Mouse (Mus musculus) heart, embryonic 15.5 days (tissue): ENCODE results near the gene Serpina10. TPM values are rescaled to one million over a fixed set of nuclear protein-coding genes. Genes with fewer than 3 reads are reported as not detected.
"Not testable (repeated sequence)": the region's sequence is repeated elsewhere in the genome, so short reads cannot be mapped to it uniquely, and the experiment has no call there.

Experiments
- ATAC-seq: fragments of 200-750 bp; cut with Nextera tagmentation; replicated peaks from 2 replicates; pipeline ENCODE4 v1.8.0; 2017; ENCODE audit warnings: low read depth, moderate TSS enrichment; ENCODE audit not compliant: insufficient number of reproducible peaks, insufficient read depth, low FRiP score
- H3K27ac ChIP-seq: fragments of 300-500 bp; sonication (generic); 2 replicates; pipeline ENCODE4 v1.5.1; 2015; ENCODE audit warnings: mild to moderate bottlenecking, inconsistent platforms
- H3K27me3 ChIP-seq: fragments of 300-500 bp; sonication (generic); 2 replicates; pipeline ENCODE4 v1.6.1; 2015; ENCODE audit warnings: inconsistent platforms
- H3K36me3 ChIP-seq: fragments of 300-500 bp; sonication (generic); 2 replicates; pipeline ENCODE4 v1.6.1; 2015; ENCODE audit warnings: mild to moderate bottlenecking, inconsistent platforms
- H3K4me1 ChIP-seq: fragments of 300-500 bp; sonication (generic); replicated peaks from 2 replicates; pipeline ENCODE4 v1.6.1; 2015; ENCODE audit warnings: inconsistent platforms
- H3K4me2 ChIP-seq: fragments of 300-500 bp; sonication (generic); 2 replicates; pipeline ENCODE4 v1.6.1; 2015; ENCODE audit warnings: inconsistent platforms, mild to moderate bottlenecking, moderate library complexity
- H3K4me3 ChIP-seq: fragments of 300-500 bp; sonication (generic); 2 replicates; pipeline ENCODE4 v1.5.1; 2015; ENCODE audit warnings: mild to moderate bottlenecking, inconsistent platforms
- H3K9ac ChIP-seq: fragments of 300-500 bp; sonication (generic); 2 replicates; pipeline ENCODE4 v1.6.1; 2015; ENCODE audit warnings: mild to moderate bottlenecking, inconsistent platforms
- H3K9me3 ChIP-seq: fragments of 300-500 bp; sonication (generic); replicated peaks from 2 replicates; pipeline ENCODE4 v1.6.1; 2016; ENCODE audit warnings: inconsistent platforms
- WGBS: fragments of 180-500 bp; shearing (Covaris S2); methylation state at CpG from one replicate; pipeline ENCODE4 v1.1.7; 2015; ENCODE audit warnings: mixed read lengths; 5-methylcytosine and 5-hydroxymethylcytosine counted together
- polyA plus RNA-seq: library from polyadenylated mRNA; unstranded; fragments of >200 nt; fragmentation: Nextera tagmentation; extraction: Ambion mirVana; gene quantifications from 2 replicates; pipeline ENCODE4 v1.2.1, GENCODE M21; 2015

Gene Serpina10
- polyA plus RNA-seq: 0.55 TPM in 1 of 2 replicates, not detected in the other

- ATAC-seq: no peak
- no peaks in the 10 kb centered on the region for H3K27me3 ChIP-seq
- H3K36me3 ChIP-seq: no peaks in the 10 kb centered on the region
Observed at GRCm38 (mm10) chr12:103631203-103631612, at the start of gene Serpina10. TSS of gene Serpina10 (minus strand) at chr12:103631444.

GRCm38 (mm10) chr12:103679853-103680252 is 48.6 kb upstream of the Serpina10 start:
- not testable (repeated sequence) for H3K36me3 ChIP-seq, H3K9me3 ChIP-seq, H3K4me1 ChIP-seq, ATAC-seq, H3K27me3 ChIP-seq, H3K4me3 ChIP-seq, H3K9ac ChIP-seq, H3K27ac ChIP-seq, H3K4me2 ChIP-seq
- WGBS: 97% methylated on average over 1 of the region's 1 CpGs

More at GRCm38 (mm10) chr12:103631203-103631612, at the start of gene Serpina10:
- Histone ChIP-seq H3K4me2 (no peak within 1 kb of the TSS), H3K9ac (no peak within 1 kb of the TSS), H3K9me3 (no peaks in the 10 kb centered on the region), H3K27ac (no peak within 1 kb of the TSS), H3K4me3 (no peak within 1 kb of the TSS), H3K4me1 (no peaks in the 10 kb centered on the region)
- WGBS: 67% methylated on average over 3 of the region's 3 CpGs

GRCm38 (mm10) chr12:103676039-103676438 is 44.8 kb upstream of the Serpina10 start, which contains the start of gene Serpina16:
TSS of gene Serpina16 (minus strand) at chr12:103676139.
- ATAC-seq: no peak
- Histone ChIP-seq H3K27ac (no peak within 1 kb of the TSS), H3K4me1 (0 out of 2 replicates have a peak, but pooled peaks cover 2% of the 10 kb centered on the region), H3K4me3 (no peak within 1 kb of the TSS), H3K27me3 (no peaks in the 10 kb centered on the region), H3K9ac (no peak within 1 kb of the TSS), H3K36me3 (no peaks in the 10 kb centered on the region), H3K9me3 (no peaks in the 10 kb centered on the region), H3K4me2 (no peak within 1 kb of the TSS)
- 88% methylated on average over 1 of the region's 1 CpGs for WGBS

GRCm38 (mm10) chr12:103673179-103673578 is 41.9 kb upstream of the Serpina10 start:
- 76% methylated on average over 2 of the region's 2 CpGs for WGBS
- Histone ChIP-seq H3K9ac (no peak overlapping the region), H3K27me3 (no peaks in the 10 kb centered on the region), H3K27ac (no peak overlapping the region), H3K4me2 (no peak overlapping the region), H3K4me3 (no peak overlapping the region), H3K9me3 (no peaks in the 10 kb centered on the region), H3K4me1 (0 out of 2 replicates have a peak, but pooled peaks cover 2% of the 10 kb centered on the region), H3K36me3 (no peaks in the 10 kb centered on the region)
- no peak for ATAC-seq

- WGBS: 58% methylated on average over 3 of the region's 3 CpGs
- H3K36me3 ChIP-seq: no peaks in the 10 kb centered on the region
- no peak overlapping the region for H3K27ac ChIP-seq
- H3K9me3 ChIP-seq: no peaks in the 10 kb centered on the region
- ATAC-seq: no peak
- H3K4me2 ChIP-seq: no peak overlapping the region
- no peak overlapping the region for H3K4me3 ChIP-seq
- no peak overlapping the region for H3K9ac ChIP-seq
- 0 out of 2 replicates have a peak, but pooled peaks cover under 1% of the 10 kb centered on the region for H3K4me1 ChIP-seq
- no peaks in the 10 kb centered on the region for H3K27me3 ChIP-seq
Observed at GRCm38 (mm10) chr12:103671483-103671882, 40.2 kb upstream of the Serpina10 start.

- no peak; the same call in 1 of the 2 replicates for ATAC-seq
- no peaks in the 10 kb centered on the region for H3K36me3 ChIP-seq
- no peak overlapping the region for H3K27ac ChIP-seq
- no peaks in the 10 kb centered on the region for H3K9me3 ChIP-seq
- H3K27me3 ChIP-seq: no peaks in the 10 kb centered on the region
- no peak overlapping the region for H3K9ac ChIP-seq
- H3K4me3 ChIP-seq: no peak overlapping the region
- H3K4me1 ChIP-seq: no peaks in the 10 kb centered on the region
- H3K4me2 ChIP-seq: no peak overlapping the region
- 39% methylated on average over 2 of the region's 2 CpGs for WGBS
Observed at GRCm38 (mm10) chr12:103670964-103671363, 39.7 kb upstream of the Serpina10 start.

- Histone ChIP-seq H3K27me3 (no peaks in the 10 kb centered on the region), H3K27ac (no peak overlapping the region), H3K4me2 (no peak overlapping the region), H3K4me3 (no peak overlapping the region), H3K4me1 (no peaks in the 10 kb centered on the region), H3K9me3 (no peaks in the 10 kb centered on the region), H3K9ac (no peak overlapping the region), H3K36me3 (no peaks in the 10 kb centered on the region)
- ATAC-seq: no peak
- 78% methylated on average over 5 of the region's 5 CpGs for WGBS
Observed at GRCm38 (mm10) chr12:103670344-103670743, 39.1 kb upstream of the Serpina10 start.

GRCm38 (mm10) chr12:103665286-103665685 is 34.0 kb upstream of the Serpina10 start:
- Histone ChIP-seq H3K9ac (no peak overlapping the region), H3K4me3 (no peak overlapping the region), H3K4me2 (no peak overlapping the region), H3K36me3 (no peaks in the 10 kb centered on the region), H3K9me3 (no peaks in the 10 kb centered on the region), H3K27ac (no peak overlapping the region), H3K27me3 (no peaks in the 10 kb centered on the region), H3K4me1 (no peaks in the 10 kb centered on the region)
- no peak for ATAC-seq
- WGBS: 79% methylated on average over 3 of the region's 3 CpGs

GRCm38 (mm10) chr12:103662053-103662452 is 30.8 kb upstream of the Serpina10 start:
- not testable (repeated sequence) for ATAC-seq, H3K9me3 ChIP-seq, H3K9ac ChIP-seq, H3K36me3 ChIP-seq, H3K4me2 ChIP-seq, H3K27me3 ChIP-seq, H3K27ac ChIP-seq, H3K4me3 ChIP-seq, H3K4me1 ChIP-seq

GRCm38 (mm10) chr12:103660076-103660475 is 28.8 kb upstream of the Serpina10 start:
- Histone ChIP-seq H3K9ac (no peak overlapping the region), H3K4me1 (no peaks in the 10 kb centered on the region), H3K27me3 (no peaks in the 10 kb centered on the region), H3K4me2 (no peak overlapping the region), H3K27ac (no peak overlapping the region), H3K36me3 (no peaks in the 10 kb centered on the region), H3K4me3 (no peak overlapping the region), H3K9me3 (no peaks in the 10 kb centered on the region)
- WGBS: 79% methylated on average over 5 of the region's 5 CpGs
- no peak for ATAC-seq

GRCm38 (mm10) chr12:103659171-103659570 is 27.9 kb upstream of the Serpina10 start:
- 74% methylated on average over 2 of the region's 2 CpGs for WGBS
- no peaks in the 10 kb centered on the region for H3K27me3 ChIP-seq
- no peak overlapping the region for H3K4me2 ChIP-seq
- H3K9ac ChIP-seq: no peak overlapping the region
- H3K36me3 ChIP-seq: no peaks in the 10 kb centered on the region
- ATAC-seq: no peak
- no peak overlapping the region for H3K27ac ChIP-seq
- H3K9me3 ChIP-seq: no peaks in the 10 kb centered on the region
- H3K4me3 ChIP-seq: no peak overlapping the region
- H3K4me1 ChIP-seq: no peaks in the 10 kb centered on the region

- H3K27me3 ChIP-seq: no peaks in the 10 kb centered on the region
- H3K4me2 ChIP-seq: no peak overlapping the region
- WGBS: 75% methylated on average over 10 of the region's 10 CpGs
- no peaks in the 10 kb centered on the region for H3K4me1 ChIP-seq
- H3K36me3 ChIP-seq: no peaks in the 10 kb centered on the region
- H3K9me3 ChIP-seq: no peaks in the 10 kb centered on the region
- no peak overlapping the region for H3K9ac ChIP-seq
- no peak overlapping the region for H3K4me3 ChIP-seq
- no peak overlapping the region for H3K27ac ChIP-seq
- ATAC-seq: no peak
Observed at GRCm38 (mm10) chr12:103657991-103658390, 26.7 kb upstream of the Serpina10 start.
